21 mouse cellular contexts compared by ENCODE assay signal in genomic region chr6:112752007-112752406, GRCm38 (mm10).
"Had no signal": no experiment of that assay in that cellular context is flagged by ENCODE, and none has a peak within 500 bp of the region (broad histone marks: within the 10 kb centered on the region; RNA-seq: fewer than 3 reads in every experiment).

No protein-coding gene starts in this region.

- H3K27me3 ChIP-seq: kidney, embryonic 15.5 days; limb, embryonic 13.5 days; megakaryocyte, embryonic 14.5 days; neural tube, embryonic 12.5 days; neural tube, embryonic 15.5 days had no signal

- ATAC-seq: intestine, postnatal 0 days; liver, postnatal 0 days had no signal

- H3K4me1 ChIP-seq: kidney, embryonic 15.5 days; midbrain, embryonic 10.5 days; neural tube, embryonic 12.5 days; neural tube, embryonic 15.5 days had no signal

- H3K4me3 ChIP-seq: kidney, embryonic 15.5 days; limb, embryonic 10.5 days; limb, embryonic 13.5 days; megakaryocyte, embryonic 14.5 days; midbrain, embryonic 10.5 days; neural tube, embryonic 12.5 days; neural tube, embryonic 15.5 days had no signal

- H3K9ac ChIP-seq: kidney, embryonic 15.5 days; limb, embryonic 13.5 days; liver, embryonic 14.5 days; liver, postnatal 0 days; lung, embryonic 14.5 days; neural tube, embryonic 12.5 days; neural tube, embryonic 15.5 days had no signal

- H3K36me3 ChIP-seq: kidney, embryonic 15.5 days; limb, embryonic 10.5 days; limb, embryonic 13.5 days had no signal

- H3K9me3 ChIP-seq: kidney, embryonic 15.5 days; limb, embryonic 10.5 days; limb, embryonic 13.5 days; megakaryocyte, embryonic 14.5 days; midbrain, embryonic 10.5 days; neural tube, embryonic 12.5 days; neural tube, embryonic 15.5 days had no signal

- H3K4me2 ChIP-seq: kidney, embryonic 15.5 days; limb, embryonic 13.5 days; liver, embryonic 11.5 days; lung, embryonic 14.5 days; neural tube, embryonic 12.5 days; neural tube, embryonic 15.5 days had no signal

- DNase-seq: kidney, adult 8-10 months; kidney, postnatal 10 days; kidney, postnatal 36 days; liver, postnatal 0 days; lung, embryonic 14.5 days; lung, postnatal 10 days; lung, postnatal 4 days; midbrain, embryonic 14.5 days; thymus, adult 2 months; thymus, postnatal 14 days had no signal

- H3K27ac ChIP-seq: kidney, embryonic 15.5 days; limb, embryonic 13.5 days; liver, embryonic 14.5 days; midbrain, embryonic 10.5 days; neural tube, embryonic 12.5 days; neural tube, embryonic 15.5 days; stomach, postnatal 0 days had no signal
